Mouse (Mus musculus): ENCODE measurements around the gene Sympk. TPM values are rescaled to one million over a fixed set of nuclear protein-coding genes. Genes with fewer than 3 reads are reported as not detected.

The Sympk gene
- total and polyA plus RNA-seq, 3 experiments, result 43.7 to 141 (median 111) TPM

DNA sequence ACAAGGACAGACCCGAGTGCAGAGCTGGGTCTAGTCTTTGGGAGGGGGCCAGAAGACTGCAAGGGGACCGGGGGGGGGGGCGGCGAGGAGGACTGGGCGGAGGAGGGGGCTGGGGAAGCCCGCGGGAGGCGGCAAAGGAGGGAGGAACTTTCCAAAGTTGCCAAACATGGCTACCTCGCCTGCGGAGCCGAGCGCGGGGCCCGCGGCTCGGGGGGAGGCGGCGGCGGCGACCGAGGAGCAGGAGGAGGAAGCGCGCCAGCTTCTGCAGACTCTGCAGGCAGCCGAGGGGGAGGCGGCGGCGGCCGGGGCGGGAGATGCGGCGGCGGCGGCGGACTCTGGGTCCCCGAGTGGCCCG is 70.3 kb downstream of the Sympk start, which contains the start of gene Six5:
Gene Six5, plus strand, starts transcription at position 124 of the 355 bp plus-strand sequence.
- no peaks in the 10 kb centered on the region for H3K36me3 ChIP-seq (replicated peaks in 1 of 2; ENCODE audit: control insufficient read depth in 1 of 2, insufficient read depth in 1 of 2, low read length in 1 of 2)
- in situ Hi-C loops (cut with MboI; ENCODE audit: low pct_ligation_motif_present, low pct_unique_long_range_greater_than_20kb, low sequenced_read_pairs) (no loop called here), dilution Hi-C loops (cut with MboI; ENCODE audit: extremely low pct_ligation_motif_present, extremely low pct_unique_long_range_greater_than_20kb, low sequenced_read_pairs) (no loop called here)
- H3K9me3 ChIP-seq (replicated peaks; ENCODE audit: low read length), result no peaks in the 10 kb centered on the region
- DNase-seq (ENCODE audit: extremely low read depth), result no peak
- TF ChIP-seq CTCF (conservative IDR thresholded peaks at IDR 0.05 in 1 of 2, IDR thresholded peaks at IDR 0.05 in 1 of 2; ENCODE audit: low read depth in 2 of 2, low read length in 2 of 2) (no peak), MAFK (IDR thresholded peaks at IDR 0.05; ENCODE audit: insufficient replicate concordance, low read length) (no peak), MXI1 (IDR thresholded peaks at IDR 0.05; ENCODE audit: low read depth, low read length) (0 out of 2 replicates have a peak, but pooled peaks have one; percentile 22)
- peak within 1 kb of the TSS; percentile 44; the same call in 1 of the 2 replicates for H3K27ac ChIP-seq (ENCODE audit: insufficient read depth, low read depth)
- H3K4me2 ChIP-seq (ENCODE audit: insufficient read depth, low read depth, poor library complexity, severe bottlenecking), result peak within 1 kb of the TSS; percentile 76
- H3K4me1 ChIP-seq (ENCODE audit: control insufficient read depth in 1 of 2, insufficient read depth in 2 of 2), result peaks cover 5 to 25% of the 10 kb centered on the region in 2 experiments; a peak in 3 of 4 replicates
- H3K9ac ChIP-seq (ENCODE audit: insufficient read depth, low read depth), result peak within 1 kb of the TSS; percentile 87
- H3K27me3 ChIP-seq (replicated peaks), result peaks cover 82% of the 10 kb centered on the region
- H3K4me3 ChIP-seq (replicated peaks in 1 of 3; ENCODE audit: low read depth in 2 of 3, low read length in 2 of 3, poor library complexity in 1 of 3), result peak within 1 kb of the TSS; percentile 65 to 73 (median 72)
- H3K79me2 ChIP-seq (replicated peaks; ENCODE audit: control insufficient read depth, extremely low read depth, insufficient read depth, poor library complexity, severe bottlenecking), result no peaks in the 10 kb centered on the region

DNA sequence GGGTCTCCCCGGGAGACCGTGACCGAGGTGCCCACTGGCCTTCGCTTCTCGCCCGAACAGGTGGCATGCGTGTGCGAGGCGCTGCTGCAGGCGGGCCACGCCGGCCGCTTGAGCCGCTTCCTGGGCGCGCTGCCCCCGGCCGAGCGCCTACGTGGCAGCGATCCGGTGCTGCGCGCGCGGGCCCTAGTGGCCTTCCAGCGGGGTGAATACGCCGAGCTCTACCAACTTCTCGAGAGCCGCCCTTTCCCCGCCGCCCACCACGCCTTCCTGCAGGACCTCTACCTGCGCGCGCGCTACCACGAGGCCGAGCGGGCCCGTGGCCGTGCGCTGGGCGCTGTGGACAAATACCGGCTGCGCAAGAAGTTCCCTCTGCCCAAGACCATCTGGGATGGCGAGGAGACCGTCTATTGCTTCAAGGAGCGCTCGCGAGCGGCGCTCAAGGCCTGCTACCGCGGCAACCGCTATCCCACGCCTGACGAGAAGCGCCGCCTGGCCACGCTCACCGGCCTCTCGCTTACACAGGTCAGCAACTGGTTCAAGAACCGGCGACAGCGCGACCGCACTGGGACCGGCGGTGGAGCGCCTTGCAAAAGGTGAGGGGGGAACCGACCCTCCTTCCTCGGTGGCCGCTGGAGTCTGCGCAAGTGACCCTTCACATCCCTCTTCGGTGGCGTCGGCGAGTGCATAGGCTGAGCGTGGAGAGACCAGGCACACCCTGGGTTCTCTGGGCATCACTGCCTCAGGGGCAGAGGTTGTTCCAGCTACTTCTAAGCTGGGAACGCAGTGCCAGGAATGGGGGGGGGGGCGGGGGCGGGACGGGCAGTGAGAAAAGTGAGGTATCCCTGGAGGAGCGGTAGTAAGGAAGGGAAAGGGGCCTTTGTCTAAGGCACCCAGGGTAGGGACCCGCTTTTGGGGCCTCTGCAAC is 70.9 kb downstream of the Sympk start:
- Histone ChIP-seq H3K27me3 (replicated peaks) (peaks cover 82% of the 10 kb centered on the region), H3K4me3 (replicated peaks in 1 of 3; ENCODE audit: low read depth in 2 of 3, low read length in 2 of 3, poor library complexity in 1 of 3) (peak overlapping the region; percentile 65 to 73 (median 72)), H3K9me3 (replicated peaks; ENCODE audit: low read length) (no peaks in the 10 kb centered on the region), H3K79me2 (replicated peaks; ENCODE audit: control insufficient read depth, extremely low read depth, insufficient read depth, poor library complexity, severe bottlenecking) (no peaks in the 10 kb centered on the region), H3K36me3 (replicated peaks in 1 of 2; ENCODE audit: control insufficient read depth in 1 of 2, insufficient read depth in 1 of 2, low read length in 1 of 2) (no peaks in the 10 kb centered on the region), H3K9ac (ENCODE audit: insufficient read depth, low read depth) (peak overlapping the region; percentile 87), H3K4me2 (ENCODE audit: insufficient read depth, low read depth, poor library complexity, severe bottlenecking) (peak overlapping the region; percentile 67), H3K27ac (ENCODE audit: insufficient read depth, low read depth) (peak overlapping the region; percentile 44; the same call in 1 of the 2 replicates), H3K4me1 (ENCODE audit: control insufficient read depth in 1 of 2, insufficient read depth in 2 of 2) (peaks cover 5 to 25% of the 10 kb centered on the region in 2 experiments; a peak in 3 of 4 replicates)
- TF ChIP-seq MXI1 (IDR thresholded peaks at IDR 0.05; ENCODE audit: low read depth, low read length) (0 out of 2 replicates have a peak, but pooled peaks have one; percentile 31), POLR2A (IDR thresholded peaks at IDR 0.05; ENCODE audit: low read depth, low read length) (peak; percentile 25; the same call in 1 of the 2 replicates), MAX (IDR thresholded peaks at IDR 0.05; ENCODE audit: low read length) (0 out of 2 replicates have a peak, but pooled peaks have one; percentile 18), SMC3 (IDR thresholded peaks at IDR 0.05; ENCODE audit: low read depth, low read length) (no peak), UBTF (IDR thresholded peaks at IDR 0.05; ENCODE audit: low read depth, low read length) (peak; percentile 78), CHD1 (IDR thresholded peaks at IDR 0.05; ENCODE audit: low read depth, low read length) (no peak), NRF1 (IDR thresholded peaks at IDR 0.05; ENCODE audit: low read depth, low read length) (peak; percentile 62), ETS1 (conservative IDR thresholded peaks at IDR 0.05; ENCODE audit: low read depth, low read length) (no peak), MEF2A (IDR thresholded peaks at IDR 0.05; ENCODE audit: borderline replicate concordance, low read depth, low read length) (no peak)
- in situ Hi-C loops (cut with MboI; ENCODE audit: low pct_ligation_motif_present, low pct_unique_long_range_greater_than_20kb, low sequenced_read_pairs), result no loop called here
- dilution Hi-C loops (cut with MboI; ENCODE audit: extremely low pct_ligation_motif_present, extremely low pct_unique_long_range_greater_than_20kb, low sequenced_read_pairs), result no loop called here
- DNase-seq (ENCODE audit: extremely low read depth), result no peak

All from CH12.LX (cell line).